ENCODE assay signal across 34 mouse cellular contexts in the genomic region with DNA sequence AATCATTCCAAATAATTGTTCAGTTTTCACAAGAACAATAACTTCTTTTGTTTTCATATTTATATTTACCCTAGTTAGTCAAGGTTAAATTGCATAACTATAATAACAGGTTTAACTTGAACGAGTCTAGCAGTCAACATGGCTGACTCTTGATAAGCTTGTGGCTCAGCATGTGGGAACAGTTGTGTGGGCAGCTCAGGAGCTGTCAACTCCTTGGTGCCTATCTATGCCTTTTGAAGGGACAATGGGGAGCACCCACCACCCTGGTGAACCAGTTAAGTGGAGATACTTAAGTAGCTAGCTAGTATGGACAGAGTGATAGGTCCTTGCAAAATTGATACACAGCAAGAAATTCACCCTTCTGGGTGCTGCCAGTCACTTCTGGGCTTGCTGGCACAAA. TPM values are rescaled to one million over a fixed set of nuclear protein-coding genes. Genes with fewer than 3 reads are reported as not detected.
"Had no signal": no experiment of that assay in that cellular context is flagged by ENCODE, and none has a peak within 500 bp of the region (broad histone marks: within the 10 kb centered on the region; RNA-seq: fewer than 3 reads in every experiment).

No protein-coding gene starts in this region.

- H3K9ac ChIP-seq: heart, embryonic 12.5 days; heart, embryonic 13.5 days; heart, embryonic 15.5 days; hindbrain, embryonic 12.5 days; hindbrain, embryonic 13.5 days; hindbrain, embryonic 14.5 days; hindbrain, embryonic 15.5 days; intestine, embryonic 15.5 days; kidney, embryonic 15.5 days had no signal

- H3K4me1 ChIP-seq: heart, embryonic 10.5 days; heart, embryonic 15.5 days; hindbrain, embryonic 10.5 days; intestine, embryonic 15.5 days; kidney, embryonic 15.5 days had no signal

- H3K4me3 ChIP-seq: heart, embryonic 10.5 days; heart, embryonic 12.5 days; heart, embryonic 13.5 days; heart, embryonic 15.5 days; hindbrain, embryonic 10.5 days; hindbrain, embryonic 12.5 days; hindbrain, embryonic 13.5 days; hindbrain, embryonic 15.5 days; intestine, embryonic 15.5 days; kidney, embryonic 15.5 days; layer of hippocampus, adult 2 months had no signal

- H3K36me3 ChIP-seq: heart, embryonic 10.5 days; heart, embryonic 12.5 days; heart, embryonic 13.5 days; heart, embryonic 15.5 days; hindbrain, embryonic 10.5 days; hindbrain, embryonic 12.5 days; hindbrain, embryonic 13.5 days; hindbrain, embryonic 15.5 days; intestine, embryonic 15.5 days; kidney, embryonic 15.5 days had no signal

- H3K4me2 ChIP-seq: heart, embryonic 11.5 days; heart, embryonic 12.5 days; heart, embryonic 13.5 days; heart, embryonic 15.5 days; hindbrain, embryonic 12.5 days; hindbrain, embryonic 13.5 days; hindbrain, embryonic 14.5 days; hindbrain, embryonic 15.5 days; intestine, embryonic 15.5 days; kidney, embryonic 15.5 days had no signal

- DNase-seq: heart, postnatal 10 days; heart, postnatal 14 days; heart, postnatal 36 days; heart, postnatal 4 days; kidney, adult 11 months; kidney, adult 18-20 months; kidney, adult 2 months; kidney, adult 8-10 months; kidney, adult 9 months; kidney, postnatal 10 days; kidney, postnatal 14 days; kidney, postnatal 25 days; kidney, postnatal 36 days; kidney, postnatal 4 days; layer of hippocampus, adult 9-11 months; layer of hippocampus, postnatal 36 days had no signal

- H3K9me3 ChIP-seq: heart, embryonic 10.5 days; heart, embryonic 12.5 days; heart, embryonic 13.5 days; heart, embryonic 15.5 days; hindbrain, embryonic 10.5 days; hindbrain, embryonic 12.5 days; hindbrain, embryonic 13.5 days; hindbrain, embryonic 15.5 days; intestine, embryonic 15.5 days; kidney, embryonic 15.5 days had no signal

- H3K27ac ChIP-seq: heart, embryonic 10.5 days; heart, embryonic 13.5 days; heart, embryonic 15.5 days; hindbrain, embryonic 10.5 days; hindbrain, embryonic 12.5 days; hindbrain, embryonic 13.5 days; hindbrain, embryonic 14.5 days; hindbrain, embryonic 15.5 days; hindbrain, postnatal 0 days; intestine, embryonic 15.5 days; kidney, embryonic 15.5 days; kidney, postnatal 0 days; layer of hippocampus, adult 2 months had no signal

- H3K27me3 ChIP-seq: heart, embryonic 12.5 days; heart, embryonic 13.5 days; heart, embryonic 15.5 days; hindbrain, embryonic 12.5 days; hindbrain, embryonic 13.5 days; hindbrain, embryonic 15.5 days; intestine, embryonic 15.5 days; kidney, embryonic 15.5 days had no signal

- ATAC-seq: hindbrain, embryonic 16.5 days; hindbrain, postnatal 0 days; inflammation-experienced regulatory T-cells, adult 6 months had no signal

RNA-seq across cellular contexts. Expression of a gene that starts 14.4 kb away (rescaled TPM):
- total RNA-seq: hematopoietic stem cell, adult 5-6 weeks had no signal
- polyA plus RNA-seq: inflammation-experienced regulatory T-cells, adult 6 months had no signal
